Mouse (Mus musculus) heart, adult 2 months (tissue): ENCODE data around the gene Prkag2. TPM values are rescaled to one million over a fixed set of nuclear protein-coding genes. Genes with fewer than 3 reads are reported as not detected.
A peak's percentile ranks its signal among the peaks of the same experiment; 100 is the strongest.
"Not testable (repeated sequence)": the region's sequence is repeated elsewhere in the genome, so short reads cannot be mapped to it uniquely, and the experiment has no call there.

Source experiments
- DNase-seq, 2 experiments: peaks; one replicate each; pipeline ENCODE4 v3.0.0; 2021
- H3K27ac ChIP-seq: fragments of 200-600 bp; 2 replicates; pipeline ENCODE4 v1.8.1; 2022
- H3K27me3 ChIP-seq: fragments of 200-500 bp; 2 replicates; pipeline ENCODE4 v1.6.1; 2012; ENCODE audit warnings: mild to moderate bottlenecking, low read length, inconsistent platforms, mixed read lengths; ENCODE audit not compliant: control insufficient read depth, insufficient read depth
- H3K36me3 ChIP-seq: fragments of 200-500 bp; 2 replicates; pipeline ENCODE4 v1.6.1; 2012; ENCODE audit warnings: low read length, inconsistent platforms; ENCODE audit not compliant: control insufficient read depth, insufficient read depth
- H3K4me1 ChIP-seq: fragments of 200-500 bp; 2 replicates; pipeline ENCODE4 v1.6.1; 2011; ENCODE audit warnings: low read length; ENCODE audit not compliant: control insufficient read depth, insufficient read depth
- H3K4me3 ChIP-seq: fragments of 200-600 bp; 2 replicates; pipeline ENCODE4 v1.8.1; 2022
- H3K79me2 ChIP-seq: fragments of 200-500 bp; replicated peaks from 2 replicates; pipeline ENCODE4 v1.6.1; 2012; ENCODE audit warnings: mild to moderate bottlenecking, inconsistent platforms, low read length, moderate library complexity, mixed read lengths; ENCODE audit not compliant: control insufficient read depth, insufficient read depth
- H3K9ac ChIP-seq: fragments of 200-500 bp; 2 replicates; pipeline ENCODE4 v1.6.1; 2012; ENCODE audit warnings: low read depth, mild to moderate bottlenecking, control low read depth, inconsistent platforms, low read length, mixed read lengths
- CTCF ChIP-seq: fragments of 200-600 bp; IDR thresholded peaks from 2 replicates; pipeline ENCODE4 v1.8.1; 2022; ENCODE audit warnings: antibody characterized with exemption, mild to moderate bottlenecking, moderate library complexity
- EP300 ChIP-seq: fragments of 200-500 bp; IDR thresholded peaks from 2 replicates; pipeline ENCODE4 v1.6.1; 2011; ENCODE audit warnings: low read depth, low read length, control low read depth; ENCODE audit not compliant: insufficient read depth
- POLR2A ChIP-seq: fragments of 200-500 bp; IDR thresholded peaks from 2 replicates; pipeline ENCODE4 v1.6.1; 2011; ENCODE audit warnings: mild to moderate bottlenecking, low read depth, low read length, control low read depth; ENCODE audit not compliant: insufficient read depth
- WGBS: fragments of 180-500 bp; shearing (Covaris S2); methylation state at CpG from one replicate; pipeline ENCODE4 v1.1.7; 2018; 5-methylcytosine and 5-hydroxymethylcytosine counted together
- intact Hi-C: fragments of 180-260 bp; cut with DNase I; formaldehyde crosslinking; loops from one replicate; pipeline ENCODE4 v1.15.1; 2025
- polyA plus RNA-seq: library from polyadenylated mRNA; depleted of rRNA; stranded (reverse); fragments of >200 nt; gene quantifications from 2 replicates; pipeline ENCODE4 v1.2.3, GENCODE M21; 2012
- total RNA-seq, 2 experiments: library from RNA; stranded (reverse); gene quantifications; 2 replicates each; pipeline ENCODE4 v1.2.3; 2021

Gene Prkag2
- total and polyA plus RNA-seq, 3 experiments, result 23.9 to 25.9 (median 25.2) TPM

DNA sequence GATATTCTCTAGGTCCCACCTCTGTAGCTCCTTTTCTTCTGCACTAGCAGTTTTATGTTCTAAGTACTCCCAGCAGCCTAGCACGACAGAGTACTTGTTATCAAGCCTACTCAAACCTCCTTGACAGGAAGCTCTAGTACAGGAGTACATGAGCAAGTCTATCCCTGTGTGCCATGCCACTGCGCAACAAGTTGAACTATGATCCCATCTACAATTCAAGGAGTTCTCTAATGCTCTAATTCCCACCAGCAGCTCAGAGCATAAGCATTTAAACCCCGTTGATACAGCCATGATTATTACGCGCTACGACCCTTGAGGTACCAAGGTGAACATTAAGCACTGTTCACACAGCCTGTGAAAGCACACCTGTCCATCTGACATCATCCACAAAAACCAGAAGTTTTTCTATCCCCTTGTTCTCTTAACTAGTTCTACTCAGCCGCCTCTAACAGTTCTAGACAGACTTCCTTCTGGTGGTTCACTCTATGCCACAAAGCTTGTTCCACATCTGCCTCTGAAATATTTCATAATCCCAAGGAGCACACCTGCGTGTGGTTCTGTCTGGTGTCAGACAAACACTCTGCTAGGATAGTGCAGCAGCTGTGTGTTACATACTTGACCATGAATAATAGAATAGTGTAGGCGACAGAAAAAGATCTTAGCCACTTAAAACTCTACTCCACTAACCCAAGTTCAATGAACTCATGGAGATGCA, 274.2 kb downstream of the Prkag2 start:
- DNase-seq, result no peak
- 75% methylated on average over 9 of the region's 9 CpGs for WGBS

DNA sequence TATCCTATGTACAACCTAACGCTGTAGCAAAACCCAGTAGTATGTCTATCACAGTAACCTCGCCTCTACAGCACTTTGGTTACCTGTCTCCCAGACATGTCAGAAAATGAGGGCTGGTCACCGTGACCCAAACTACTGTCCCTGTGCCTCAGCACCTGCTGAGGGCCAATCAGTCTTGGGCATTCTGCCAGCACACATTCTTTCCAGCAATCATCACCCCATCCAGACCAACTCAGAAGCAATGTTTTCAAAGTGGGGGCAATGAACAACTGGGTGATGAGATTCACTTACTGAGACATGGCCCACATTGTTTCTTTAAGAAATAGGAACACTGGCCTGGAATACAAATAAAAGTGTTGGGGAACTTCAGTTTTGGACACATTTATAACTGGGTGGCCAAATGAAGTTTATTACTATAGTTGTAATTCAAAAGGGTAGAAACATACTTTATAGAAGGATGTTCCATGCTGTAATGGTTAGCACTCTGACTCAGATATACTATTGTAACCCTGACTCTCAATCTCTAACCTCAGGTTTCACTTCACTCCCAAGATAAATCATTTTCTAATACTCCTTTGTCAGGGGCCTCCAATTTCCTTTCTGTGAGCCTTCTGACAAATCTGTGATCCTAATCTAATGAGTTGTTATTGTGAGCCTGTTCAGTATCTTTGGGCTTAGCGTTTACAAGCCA, 274.9 kb downstream of the Prkag2 start:
- TF ChIP-seq POLR2A (no peak), EP300 (no peak), CTCF (no peak)
- no peak overlapping the region for H3K4me3 ChIP-seq
- H3K27me3 ChIP-seq, result no peaks in the 10 kb centered on the region
- H3K27ac ChIP-seq, result no peak overlapping the region
- peaks cover 21% of the 10 kb centered on the region for H3K4me1 ChIP-seq
- peaks cover 15% of the 10 kb centered on the region for H3K79me2 ChIP-seq
- peak in 1 of 2 experiments; percentile 22 for DNase-seq
- WGBS, result 54% methylated on average over 4 of the region's 4 CpGs
- intact Hi-C loops, result no loop called here
- no peak overlapping the region for H3K9ac ChIP-seq
- peaks cover 28% of the 10 kb centered on the region for H3K36me3 ChIP-seq

More for the DNA sequence above, 274.2 kb downstream of the Prkag2 start:
- Histone ChIP-seq H3K27me3 (no peaks in the 10 kb centered on the region), H3K4me1 (peaks cover 18% of the 10 kb centered on the region), H3K79me2 (peaks cover 16% of the 10 kb centered on the region), H3K27ac (no peak overlapping the region), H3K9ac (no peak overlapping the region), H3K36me3 (peaks cover 28% of the 10 kb centered on the region), H3K4me3 (no peak overlapping the region)
- TF ChIP-seq POLR2A, result no peak
- no peak for TF ChIP-seq CTCF
- no peak for TF ChIP-seq EP300
- intact Hi-C loops, result no loop called here

DNA sequence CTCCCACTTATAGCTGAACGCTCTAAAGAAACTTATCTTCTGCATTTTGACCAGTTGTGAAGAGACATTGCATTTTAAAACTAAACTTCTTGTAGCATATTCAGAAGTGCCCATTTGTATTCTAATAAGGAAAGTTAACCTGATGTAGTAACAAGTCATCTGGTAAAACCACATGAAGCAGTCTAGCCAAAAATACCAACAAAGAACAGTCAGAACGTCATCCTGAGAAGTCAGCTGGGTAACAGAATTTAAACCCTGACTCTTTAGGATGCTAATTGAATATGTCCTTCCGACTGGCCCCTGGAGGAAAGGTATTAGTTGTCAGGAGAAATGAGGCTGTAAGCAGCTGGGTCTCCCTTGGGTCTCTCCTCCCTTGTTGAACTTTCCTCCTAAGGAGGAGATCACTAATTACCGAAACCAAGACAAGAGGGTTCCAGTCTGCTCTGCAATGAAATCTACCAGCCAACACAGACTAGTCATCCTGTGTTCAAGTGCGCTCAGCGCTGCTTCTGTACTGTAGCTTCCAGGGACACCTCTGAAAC, 276.5 kb downstream of the Prkag2 start:
- WGBS, result 67% methylated on average over 6 of the region's 6 CpGs
- intact Hi-C loops, result no loop called here
- Histone ChIP-seq H3K4me3 (no peak overlapping the region), H3K9ac (no peak overlapping the region), H3K79me2 (peaks cover 16% of the 10 kb centered on the region), H3K27ac (no peak overlapping the region), H3K36me3 (peaks cover 28% of the 10 kb centered on the region), H3K27me3 (no peaks in the 10 kb centered on the region), H3K4me1 (peaks cover 21% of the 10 kb centered on the region)
- no peak for DNase-seq
- TF ChIP-seq CTCF (no peak), POLR2A (no peak), EP300 (no peak)

DNA sequence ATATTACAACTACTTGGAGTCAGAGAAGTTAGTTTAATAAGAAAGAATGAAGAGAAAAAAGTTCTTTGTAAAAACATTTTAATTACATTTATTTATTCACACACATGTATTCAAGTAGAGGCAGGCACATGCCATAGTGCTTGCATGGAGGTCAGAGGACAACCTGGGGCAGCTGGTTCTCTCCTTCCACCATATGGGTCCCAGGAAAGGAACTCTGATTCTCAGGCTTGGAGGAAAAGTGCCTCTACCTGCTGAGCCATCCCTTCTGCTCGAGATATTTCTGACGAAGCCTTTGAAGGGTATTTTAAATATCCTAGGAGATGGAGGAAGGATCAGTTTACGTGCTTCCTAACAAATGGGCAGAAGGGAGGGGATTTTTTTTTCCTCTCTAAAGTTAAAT, 277.7 kb downstream of the Prkag2 start:
- Histone ChIP-seq H3K79me2 (peaks cover 14% of the 10 kb centered on the region), H3K27ac (no peak overlapping the region), H3K4me3 (no peak overlapping the region), H3K9ac (no peak overlapping the region), H3K36me3 (peaks cover 28% of the 10 kb centered on the region), H3K4me1 (peaks cover 21% of the 10 kb centered on the region), H3K27me3 (no peaks in the 10 kb centered on the region)
- DNase-seq, result no peak
- TF ChIP-seq EP300 (no peak), POLR2A (no peak), CTCF (no peak)
- intact Hi-C loops, result no loop called here
- WGBS, result 69% methylated on average over 3 of the region's 3 CpGs

DNA sequence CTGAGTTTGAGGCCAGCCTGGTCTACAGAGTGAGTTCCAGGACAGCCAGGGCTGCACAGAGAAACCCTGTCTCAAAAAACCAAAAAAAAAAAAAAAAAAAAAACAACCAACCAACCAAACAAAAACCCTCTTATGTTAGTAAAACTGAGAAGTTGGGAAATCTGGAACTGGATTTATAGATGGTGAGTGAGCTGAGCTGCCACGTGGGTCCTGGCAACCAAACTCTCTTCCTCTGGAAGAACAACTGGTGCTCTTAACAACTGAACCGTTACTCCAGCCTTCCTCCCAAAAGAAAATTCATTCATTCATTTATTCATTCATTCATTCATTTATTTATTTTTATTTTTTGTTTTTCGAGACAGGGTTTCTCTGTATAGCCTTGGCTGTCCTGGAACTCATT, 278.2 kb downstream of the Prkag2 start:
- Histone ChIP-seq H3K4me1 (peaks cover 21% of the 10 kb centered on the region), H3K79me2 (peaks cover 12% of the 10 kb centered on the region), H3K36me3 (peaks cover 28% of the 10 kb centered on the region)
- H3K9ac ChIP-seq, H3K27me3 ChIP-seq, intact Hi-C loops, H3K4me3 ChIP-seq, H3K27ac ChIP-seq, DNase-seq: not testable (repeated sequence)
- 62% methylated on average over 3 of the region's 3 CpGs for WGBS

DNA sequence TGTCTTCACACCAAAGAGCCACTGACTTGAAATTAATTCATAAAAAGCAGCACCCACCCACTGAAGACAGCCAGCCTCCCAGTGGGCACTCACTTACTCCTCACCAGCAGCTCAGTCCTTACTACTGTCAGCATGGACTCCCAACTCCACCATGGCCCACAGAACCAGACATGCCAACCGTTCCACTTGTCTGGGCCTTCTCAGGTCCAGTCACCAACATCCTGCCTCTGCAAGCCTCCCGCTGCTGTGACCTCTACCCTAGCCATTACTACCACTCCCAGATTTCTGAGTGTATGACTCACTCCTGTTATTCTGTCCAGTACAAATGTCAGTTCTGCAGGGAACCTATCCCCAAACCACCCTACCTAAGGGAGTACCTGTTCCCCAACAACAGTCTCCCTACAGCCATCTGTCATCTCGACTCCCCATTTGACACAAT, 279.0 kb downstream of the Prkag2 start:
- WGBS, result 23% methylated on average over 3 of the region's 3 CpGs
- Histone ChIP-seq H3K27ac (no peak overlapping the region), H3K4me1 (peaks cover 18% of the 10 kb centered on the region), H3K79me2 (peaks cover 12% of the 10 kb centered on the region), H3K27me3 (no peaks in the 10 kb centered on the region), H3K9ac (no peak overlapping the region), H3K4me3 (no peak overlapping the region), H3K36me3 (peaks cover 23% of the 10 kb centered on the region)
- peak in 1 of 2 experiments; percentile 12 for DNase-seq
- intact Hi-C loops, result no loop called here
- TF ChIP-seq POLR2A, result no peak
- TF ChIP-seq EP300, result no peak
- no peak for TF ChIP-seq CTCF
